Mouse (Mus musculus) thymus, postnatal 10 days (tissue): ENCODE measurements around the gene Plxnb2.

ENCODE experiments used
- DNase-seq, 2 experiments: peaks; one replicate each; pipeline ENCODE4 v3.0.0; 2021; ENCODE audit warnings: low spot score in 2 of 2

Gene Plxnb2

DNA sequence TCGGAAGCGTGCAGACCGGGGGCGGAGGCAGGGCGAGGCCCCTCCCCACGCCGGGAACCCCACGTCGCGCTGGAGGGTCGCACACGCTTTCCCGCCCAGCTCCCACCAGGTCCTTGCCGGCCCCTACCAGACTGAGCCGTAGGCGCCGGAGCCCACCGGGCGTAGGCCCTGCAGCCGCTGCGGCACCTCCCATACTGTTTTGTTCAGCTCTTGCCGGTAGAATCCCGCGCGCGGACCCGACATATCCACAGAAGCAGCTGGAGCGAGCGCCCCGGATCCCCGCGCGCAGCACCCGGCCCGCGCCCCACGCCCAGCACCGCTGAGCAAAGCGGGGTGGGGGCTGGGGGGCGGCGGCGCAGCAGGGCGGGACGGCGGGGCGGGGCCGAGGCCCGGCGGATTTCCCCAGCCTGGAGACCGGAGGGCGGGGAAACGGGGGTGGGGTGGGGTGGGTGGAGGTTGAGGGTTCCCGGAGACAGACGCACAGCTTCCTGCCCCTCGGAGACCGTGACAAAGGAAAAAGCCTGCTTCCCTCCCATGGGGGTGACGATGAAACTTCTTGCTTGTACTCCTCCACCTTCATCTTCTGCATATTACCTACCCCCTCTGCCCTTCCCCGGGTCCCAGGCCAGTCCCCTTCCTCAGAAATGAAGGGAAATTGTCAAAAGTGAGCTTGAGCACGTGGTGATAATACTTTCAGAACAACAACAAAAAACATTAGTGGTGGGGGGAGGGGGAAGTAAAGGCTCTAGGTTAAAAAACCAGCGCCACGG lies 31.1 kb downstream of the Plxnb2 start, which contains the start of gene Mapk11:
Mapk11 (minus strand) TSS at position 358 of the 770 bp plus-strand sequence.
- DNase-seq = peak; percentile 46 to 62

GRCm38 (mm10) chr15:89148496-89149270 lies 31.9 kb downstream of the Plxnb2 start:
- DNase-seq = no peak

GRCm38 (mm10) chr15:89147895-89148294 lies 32.7 kb downstream of the Plxnb2 start:
- DNase-seq = no peak

GRCm38 (mm10) chr15:89147456-89147855 lies 33.1 kb downstream of the Plxnb2 start:
- DNase-seq = no peak

GRCm38 (mm10) chr15:89147024-89147423 lies 33.6 kb downstream of the Plxnb2 start:
- peak; percentile 52 to 57 for DNase-seq

DNA sequence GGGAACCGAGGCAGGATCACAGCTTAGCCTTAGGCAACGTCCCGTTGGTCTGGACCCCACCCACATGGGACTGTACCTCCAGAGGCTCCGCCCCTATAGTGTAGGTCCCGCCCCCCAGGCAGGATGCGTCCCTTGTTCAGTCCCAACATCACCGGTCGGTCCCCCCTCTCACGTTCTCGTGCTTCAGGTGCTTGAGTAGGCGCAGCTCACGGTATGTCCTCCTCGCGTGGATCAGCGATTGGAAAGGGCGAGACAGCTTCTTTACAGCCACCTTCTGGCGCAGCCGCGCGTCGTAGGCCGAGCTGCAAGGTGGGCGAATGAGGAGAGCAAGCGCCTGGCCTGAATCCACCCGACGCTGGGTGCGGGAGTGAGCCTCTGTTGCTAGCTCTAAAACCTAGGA lies 34.1 kb downstream of the Plxnb2 start:
- peak; percentile 31 to 48 for DNase-seq

GRCm38 (mm10) chr15:89145813-89146350 lies 34.7 kb downstream of the Plxnb2 start:
- DNase-seq = no peak

GRCm38 (mm10) chr15:89144965-89145364 lies 35.6 kb downstream of the Plxnb2 start:
- DNase-seq = no peak

DNA sequence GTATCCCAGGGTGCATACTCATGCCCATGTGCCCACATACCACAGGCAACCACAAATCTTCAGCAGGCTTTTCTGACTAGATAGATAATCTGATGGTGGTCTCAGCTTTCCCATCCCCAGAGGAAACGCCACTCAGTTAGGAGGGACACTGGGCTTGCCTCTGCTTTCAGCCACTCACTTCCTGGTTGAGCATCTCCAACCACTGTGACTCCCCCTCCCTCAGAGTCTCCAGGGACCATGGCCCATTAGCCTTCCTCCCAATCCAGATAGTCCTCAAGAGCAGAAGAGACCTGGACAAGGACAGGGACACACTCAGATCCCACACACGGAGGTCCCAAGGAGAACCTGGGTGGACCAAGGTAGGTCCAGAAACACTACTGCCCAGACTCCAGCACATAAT lies 37.5 kb downstream of the Plxnb2 start:
- no peak for DNase-seq

DNA sequence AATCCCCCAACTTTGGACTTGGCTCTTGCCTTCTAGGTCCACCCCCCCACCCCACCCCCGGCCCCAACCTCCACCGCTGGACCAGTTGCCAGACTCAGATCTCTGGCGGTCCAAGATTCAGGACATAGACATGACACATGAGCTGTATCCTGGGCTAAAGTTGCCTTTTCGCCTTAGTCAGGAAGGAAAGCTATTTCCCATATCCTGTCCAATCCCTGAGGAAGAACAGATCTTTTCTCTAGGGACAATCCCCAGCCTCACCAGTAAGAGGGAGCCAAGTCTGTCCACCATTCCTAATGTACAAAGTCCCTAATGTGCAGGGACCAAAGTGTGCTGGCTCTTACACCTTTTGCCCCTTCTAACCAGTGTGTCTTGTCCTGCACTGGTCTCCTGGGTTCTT lies 38.7 kb downstream of the Plxnb2 start:
- no peak for DNase-seq

DNA sequence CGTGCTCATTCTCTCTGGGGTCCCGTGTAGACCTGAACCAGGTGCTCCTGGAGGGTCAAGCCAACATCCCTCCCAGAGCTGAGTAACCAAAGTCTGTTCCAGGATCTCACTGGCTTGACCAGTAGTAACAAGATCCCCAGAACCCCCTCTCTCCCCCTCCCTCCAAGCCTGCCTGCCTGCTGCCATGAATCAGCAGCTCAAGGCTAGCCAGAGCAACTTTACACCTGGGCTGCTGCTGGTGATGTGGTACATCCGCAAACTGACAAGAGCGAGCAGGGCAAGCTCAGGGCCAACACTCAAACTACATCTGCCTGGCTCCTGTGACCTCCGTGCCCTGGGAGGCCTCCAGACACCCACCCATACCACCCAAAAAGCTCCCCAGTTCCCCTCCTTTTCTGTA lies 39.1 kb downstream of the Plxnb2 start:
- DNase-seq = no peak

GRCm38 (mm10) chr15:89140659-89141252 lies 39.8 kb downstream of the Plxnb2 start, which contains the start of gene Mapk12:
Gene Mapk12, minus strand, starts transcription at chr15:89140703.
- DNase-seq = no peak

GRCm38 (mm10) chr15:89140048-89140658 lies 40.4 kb downstream of the Plxnb2 start:
- no peak for DNase-seq

- DNase-seq = no peak
Measured at GRCm38 (mm10) chr15:89138531-89138930, 42.1 kb downstream of the Plxnb2 start.

DNA sequence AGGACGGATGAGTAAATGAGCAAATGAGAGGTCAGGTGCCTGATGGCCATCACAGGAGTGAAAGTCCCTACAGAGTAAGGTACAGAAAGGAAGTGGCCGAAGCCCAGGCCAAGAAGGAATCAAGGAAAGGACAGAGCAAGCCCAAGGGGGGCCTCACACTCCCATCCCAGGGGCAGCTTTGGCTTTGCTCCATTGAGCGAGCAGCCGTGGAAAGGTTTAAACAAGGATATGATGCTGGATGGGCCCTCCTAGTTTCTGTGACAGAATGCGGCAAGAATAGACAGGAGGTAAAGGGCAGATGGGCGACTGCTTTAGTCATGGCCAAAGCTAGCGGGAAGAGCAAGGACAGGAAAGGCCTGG lies 42.6 kb downstream of the Plxnb2 start:
- DNase-seq = no peak

GRCm38 (mm10) chr15:89137378-89138045 lies 43.1 kb downstream of the Plxnb2 start:
- DNase-seq = no peak

- no peak for DNase-seq
Measured at GRCm38 (mm10) chr15:89136461-89137155, 44.0 kb downstream of the Plxnb2 start.

GRCm38 (mm10) chr15:89131316-89131715 lies 49.3 kb downstream of the Plxnb2 start:
- DNase-seq = peak in 1 of 2 experiments; percentile 35

DNA sequence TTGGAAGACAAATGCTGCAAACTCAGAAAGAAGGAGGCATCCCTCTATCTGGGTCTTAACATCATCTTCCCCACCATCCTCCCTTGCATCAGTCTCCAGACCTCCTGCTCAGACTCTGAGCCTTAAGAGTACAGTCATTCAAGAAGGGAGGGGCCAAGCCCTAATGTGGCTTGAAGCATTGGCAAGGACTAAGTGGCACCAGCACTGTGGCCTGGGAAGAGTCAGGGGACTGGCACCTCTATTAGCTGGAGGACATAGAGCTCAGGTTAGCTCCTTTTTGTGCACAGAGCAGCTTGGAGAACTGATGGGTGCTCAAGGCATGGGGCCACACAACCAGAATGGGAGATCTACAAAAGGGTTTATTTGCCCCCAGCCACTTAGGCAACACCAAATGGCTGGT lies 50.3 kb downstream of the Plxnb2 start:
- DNase-seq = no peak
